Mouse (Mus musculus) lung, embryonic 14.5 days (tissue): ENCODE measurements at regions not wholly inside any gene's neighbourhood (a gene's known extent, or its start where the extent isn't known, plus 50 kb on each side); places are given as distances from the start of the nearest gene placed in this dataset.

Experiments
- ATAC-seq: fragments of 200-750 bp; cut with Nextera tagmentation; 2 replicates; pipeline ENCODE4 v1.8.0; 2017; ENCODE audit warnings: mild to moderate bottlenecking, moderate TSS enrichment, moderate library complexity; ENCODE audit not compliant: insufficient read depth
- DNase-seq: peaks from one replicate; pipeline ENCODE4 v3.0.0-alpha.2; 2015
- H3K27ac ChIP-seq: fragments of 300-500 bp; sonication (generic); 2 replicates; pipeline ENCODE4 v1.5.1; 2014; ENCODE audit warnings: low read depth, mild to moderate bottlenecking, moderate library complexity
- H3K27me3 ChIP-seq: fragments of 300-500 bp; sonication (generic); 2 replicates; pipeline ENCODE4 v1.6.1; 2014; ENCODE audit warnings: low read length, control low read depth; ENCODE audit not compliant: insufficient read depth
- H3K36me3 ChIP-seq: fragments of 300-500 bp; sonication (generic); 2 replicates; pipeline ENCODE4 v1.6.1; 2014; ENCODE audit warnings: control low read depth; ENCODE audit not compliant: insufficient read depth
- H3K4me1 ChIP-seq: fragments of 300-500 bp; sonication (generic); 2 replicates; pipeline ENCODE4 v1.6.1; 2014; ENCODE audit warnings: antibody characterized with exemption, control low read depth; ENCODE audit not compliant: insufficient read depth
- H3K4me2 ChIP-seq: fragments of 300-500 bp; sonication (generic); 2 replicates; pipeline ENCODE4 v1.6.1; 2014; ENCODE audit warnings: mild to moderate bottlenecking
- H3K4me3 ChIP-seq: fragments of 300-500 bp; sonication (generic); 2 replicates; pipeline ENCODE4 v1.5.1; 2014; ENCODE audit warnings: low read depth, low read length
- H3K9ac ChIP-seq: fragments of 300-500 bp; sonication (generic); 2 replicates; pipeline ENCODE4 v1.6.1; 2014
- H3K9me3 ChIP-seq: fragments of 300-500 bp; sonication (generic); 2 replicates; pipeline ENCODE4 v1.6.1; 2016; ENCODE audit warnings: low read depth, low read length, control low read depth
- CTCF ChIP-seq: IDR thresholded peaks from 2 replicates; pipeline ENCODE4 v1.5.1; 2016; ENCODE audit warnings: antibody characterized with exemption, low read depth
- WGBS: fragments of 180-500 bp; shearing (Covaris S2); extraction: QIAGEN DNeasy Blood & Tissue Kit; methylation state at CpG from one replicate; pipeline ENCODE4 v1.1.7; 2014; 5-methylcytosine and 5-hydroxymethylcytosine counted together

GRCm38 (mm10) chr7:124855056-124855455, 589.4 kb upstream of the Kdm8 start:
- Histone ChIP-seq H3K4me1 (no peaks in the 10 kb centered on the region), H3K27me3 (no peaks in the 10 kb centered on the region), H3K36me3 (no peaks in the 10 kb centered on the region), H3K9ac (no peak overlapping the region), H3K27ac (no peak overlapping the region), H3K4me3 (no peak overlapping the region), H3K4me2 (no peak overlapping the region), H3K9me3 (no peaks in the 10 kb centered on the region)
- TF ChIP-seq CTCF: no peak
- ATAC-seq (no peak), DNase-seq (peak; percentile 16)
- WGBS: 53% methylated on average over 5 of the region's 5 CpGs

- no peak for DNase-seq
- 76% methylated on average over 3 of the region's 3 CpGs for WGBS
Observed at GRCm38 (mm10) chr7:124857106-124857505, 587.4 kb upstream of the Kdm8 start.

GRCm38 (mm10) chr7:124861397-124861796, 583.1 kb upstream of the Kdm8 start:
- no peak for DNase-seq
- WGBS: 62% methylated on average over 2 of the region's 2 CpGs
- Histone ChIP-seq H3K4me1 (no peaks in the 10 kb centered on the region), H3K27me3 (no peaks in the 10 kb centered on the region), H3K9ac (no peak overlapping the region), H3K27ac (no peak overlapping the region), H3K4me2 (no peak overlapping the region), H3K9me3 (peaks cover 6% of the 10 kb centered on the region; the same call in 1 of the 2 replicates), H3K36me3 (no peaks in the 10 kb centered on the region), H3K4me3 (no peak overlapping the region)
- TF ChIP-seq CTCF: no peak
- no peak for ATAC-seq

More at GRCm38 (mm10) chr7:124857106-124857505, 587.4 kb upstream of the Kdm8 start:
- H3K4me3 ChIP-seq: no peak overlapping the region
- no peak overlapping the region for H3K27ac ChIP-seq
- no peaks in the 10 kb centered on the region for H3K27me3 ChIP-seq
- H3K9ac ChIP-seq: no peak overlapping the region
- no peak for ATAC-seq
- no peak for TF ChIP-seq CTCF
- H3K36me3 ChIP-seq: no peaks in the 10 kb centered on the region
- no peaks in the 10 kb centered on the region for H3K4me1 ChIP-seq
- H3K4me2 ChIP-seq: no peak overlapping the region
- 0 out of 2 replicates have a peak, but pooled peaks cover 2% of the 10 kb centered on the region for H3K9me3 ChIP-seq

GRCm38 (mm10) chr7:124868133-124868603, 576.3 kb upstream of the Kdm8 start:
- H3K36me3 ChIP-seq: no peaks in the 10 kb centered on the region
- no peaks in the 10 kb centered on the region for H3K27me3 ChIP-seq
- WGBS: 50% methylated on average over 6 of the region's 6 CpGs
- no peak overlapping the region for H3K9ac ChIP-seq
- ATAC-seq: peak; percentile 80
- peak overlapping the region; percentile 58; the same call in 1 of the 2 replicates for H3K27ac ChIP-seq
- H3K4me3 ChIP-seq: no peak overlapping the region
- H3K9me3 ChIP-seq: no peaks in the 10 kb centered on the region
- no peak for TF ChIP-seq CTCF
- H3K4me1 ChIP-seq: peaks cover 5% of the 10 kb centered on the region; the same call in 1 of the 2 replicates
- H3K4me2 ChIP-seq: no peak overlapping the region
- DNase-seq: peak; percentile 68

- Histone ChIP-seq H3K27ac (peak overlapping the region; percentile 58; the same call in 1 of the 2 replicates), H3K9me3 (no peaks in the 10 kb centered on the region), H3K4me3 (no peak overlapping the region), H3K36me3 (no peaks in the 10 kb centered on the region), H3K27me3 (no peaks in the 10 kb centered on the region), H3K4me1 (peaks cover 5% of the 10 kb centered on the region; the same call in 1 of the 2 replicates), H3K9ac (no peak overlapping the region), H3K4me2 (no peak overlapping the region)
- WGBS: 51% methylated on average over 3 of the region's 3 CpGs
- peak; percentile 5 for DNase-seq
- TF ChIP-seq CTCF: no peak
- ATAC-seq: no peak
Observed at GRCm38 (mm10) chr7:124868621-124869020, 575.9 kb upstream of the Kdm8 start.

GRCm38 (mm10) chr7:124880771-124881170, 563.7 kb upstream of the Kdm8 start:
- Histone ChIP-seq H3K27me3 (no peaks in the 10 kb centered on the region), H3K9me3 (no peaks in the 10 kb centered on the region), H3K4me1 (no peaks in the 10 kb centered on the region), H3K4me2 (no peak overlapping the region), H3K27ac (no peak overlapping the region), H3K4me3 (no peak overlapping the region), H3K36me3 (no peaks in the 10 kb centered on the region), H3K9ac (no peak overlapping the region)
- ATAC-seq (no peak), DNase-seq (no peak)
- 80% methylated on average over 6 of the region's 6 CpGs for WGBS
- TF ChIP-seq CTCF: no peak

- H3K36me3 ChIP-seq: no peaks in the 10 kb centered on the region
- ATAC-seq (no peak), DNase-seq (no peak)
- no peaks in the 10 kb centered on the region for H3K4me1 ChIP-seq
- WGBS: 52% methylated on average over 5 of the region's 5 CpGs
- H3K9ac ChIP-seq: no peak overlapping the region
- H3K4me3 ChIP-seq: no peak overlapping the region
- no peak overlapping the region for H3K4me2 ChIP-seq
- no peaks in the 10 kb centered on the region for H3K9me3 ChIP-seq
- TF ChIP-seq CTCF: no peak
- no peaks in the 10 kb centered on the region for H3K27me3 ChIP-seq
- no peak overlapping the region for H3K27ac ChIP-seq
Observed at GRCm38 (mm10) chr7:124907233-124907632, 537.2 kb upstream of the Kdm8 start.
